Mouse (Mus musculus): ENCODE results near the gene Smg6.

Smg6 gene

GRCm38 (mm10) chr11:74925577-74926387 is at the start of gene Smg6, which contains the start of gene Srr:
Gene Smg6, plus strand, starts transcription at chr11:74925823.
Gene Srr, minus strand, starts transcription at chr11:74925948.
- peak; percentile 95 for DNase-seq

GRCm38 (mm10) chr11:74876801-74877200 is 48.8 kb upstream of the Smg6 start:
- peak; percentile 20 for DNase-seq

GRCm38 (mm10) chr11:74880999-74881398 is 44.6 kb upstream of the Smg6 start:
- no peak for DNase-seq

- no peak for DNase-seq
These were observed 43.6 kb upstream of the Smg6 start for GRCm38 (mm10) chr11:74881979-74882378.

GRCm38 (mm10) chr11:74883098-74883497 is 42.5 kb upstream of the Smg6 start:
- DNase-seq = no peak

- DNase-seq = no peak
These were observed 31.0 kb upstream of the Smg6 start for GRCm38 (mm10) chr11:74894619-74895018.

- peak; percentile 69 for DNase-seq
These were observed 29.4 kb upstream of the Smg6 start for GRCm38 (mm10) chr11:74895980-74896900.

GRCm38 (mm10) chr11:74896901-74897677 is 28.5 kb upstream of the Smg6 start, which contains the start of gene Sgsm2:
Gene Sgsm2, minus strand, starts transcription at chr11:74897060.
- peak; percentile 64 for DNase-seq

- peak; percentile 89 for DNase-seq
These were observed 27.7 kb upstream of the Smg6 start, which contains the start of gene Tsr1 for GRCm38 (mm10) chr11:74897678-74898516. Gene Tsr1, plus strand, starts transcription at chr11:74898071.

- DNase-seq = peak; percentile 5
These were observed 27.2 kb upstream of the Smg6 start for GRCm38 (mm10) chr11:74898517-74898827.

- no peak for DNase-seq
These were observed 24.1 kb upstream of the Smg6 start for GRCm38 (mm10) chr11:74901555-74901954.

GRCm38 (mm10) chr11:74902416-74902815 is 23.2 kb upstream of the Smg6 start:
- no peak for DNase-seq

GRCm38 (mm10) chr11:74907850-74908249 is 17.8 kb upstream of the Smg6 start:
- DNase-seq = no peak

GRCm38 (mm10) chr11:74908618-74909399 is 16.8 kb upstream of the Smg6 start:
- DNase-seq = no peak

GRCm38 (mm10) chr11:74909978-74910377 is 15.6 kb upstream of the Smg6 start:
- DNase-seq = no peak

GRCm38 (mm10) chr11:74912492-74912891 is 13.1 kb upstream of the Smg6 start:
- no peak for DNase-seq

GRCm38 (mm10) chr11:74919249-74919648 is 6.4 kb upstream of the Smg6 start:
- DNase-seq = no peak

GRCm38 (mm10) chr11:74924149-74924548 is 1.5 kb upstream of the Smg6 start:
- DNase-seq = peak; percentile 53

GRCm38 (mm10) chr11:74926388-74927005 is 874 bp downstream of the Smg6 start:
- DNase-seq = peak; percentile 28

GRCm38 (mm10) chr11:74927236-74927725 is 1.7 kb downstream of the Smg6 start:
- DNase-seq = no peak
